Mouse (Mus musculus) testis, adult 2 months (tissue): ENCODE measurements around the gene Pigt.

Experiments used
- CTCF ChIP-seq: fragments of 200-500 bp; IDR thresholded peaks from 2 replicates; pipeline ENCODE4 v1.5.1; 2012; ENCODE audit warnings: low read depth, mild to moderate bottlenecking, inconsistent platforms, low read length, moderate library complexity; ENCODE audit not compliant: control insufficient read depth, insufficient read depth, insufficient replicate concordance
- POLR2A ChIP-seq: fragments of 200-500 bp; IDR thresholded peaks from 2 replicates; pipeline ENCODE4 v1.6.1; 2012; ENCODE audit warnings: low read depth, mild to moderate bottlenecking, inconsistent platforms, low read length, moderate library complexity; ENCODE audit not compliant: control insufficient read depth

GRCm38 (mm10) chr2:164487812-164488211 lies 9.5 kb upstream of the Pigt start:
- TF ChIP-seq POLR2A = no peak
- no peak for TF ChIP-seq CTCF
